In genomic region chr5:49047960-49048359, GRCm38 (mm10) we compare ENCODE assay signal across 20 mouse cellular contexts.
"Had no signal": no experiment of that assay in that cellular context is flagged by ENCODE, and none has a peak within 500 bp of the region (broad histone marks: within the 10 kb centered on the region; RNA-seq: fewer than 3 reads in every experiment).

No protein-coding gene starts in this region.

- H3K4me2 ChIP-seq: limb, embryonic 13.5 days; liver, embryonic 13.5 days; midbrain, embryonic 11.5 days; midbrain, embryonic 15.5 days; neural tube, embryonic 15.5 days had no signal

- H3K27me3 ChIP-seq: limb, embryonic 13.5 days; liver, embryonic 13.5 days; midbrain, embryonic 15.5 days; neural tube, embryonic 15.5 days had no signal

- H3K4me1 ChIP-seq: limb, embryonic 10.5 days; limb, embryonic 13.5 days; liver, embryonic 13.5 days; midbrain, embryonic 15.5 days; neural tube, embryonic 15.5 days had no signal

- H3K4me3 ChIP-seq: limb, embryonic 10.5 days; limb, embryonic 13.5 days; liver, embryonic 13.5 days; midbrain, embryonic 15.5 days; myocyte; neural tube, embryonic 15.5 days had no signal

- H3K36me3 ChIP-seq: limb, embryonic 10.5 days; limb, embryonic 13.5 days; liver, embryonic 13.5 days; midbrain, embryonic 15.5 days; neural tube, embryonic 15.5 days had no signal

- ATAC-seq: midbrain, embryonic 15.5 days had no signal

- H3K9ac ChIP-seq: limb, embryonic 13.5 days; liver, embryonic 13.5 days; midbrain, embryonic 15.5 days; neural tube, embryonic 15.5 days had no signal

- H3K27ac ChIP-seq: limb, embryonic 10.5 days; limb, embryonic 13.5 days; liver, embryonic 13.5 days; midbrain, embryonic 15.5 days; neural tube, embryonic 15.5 days; stomach, postnatal 0 days had no signal

- H3K9me3 ChIP-seq: limb, embryonic 10.5 days; limb, embryonic 13.5 days; liver, embryonic 13.5 days; midbrain, embryonic 15.5 days; neural tube, embryonic 15.5 days had no signal

- DNase-seq: kidney, postnatal 14 days; kidney, postnatal 4 days; liver; liver, embryonic 13.5 days; lung, adult 2 months; lung, postnatal 14 days; lung, postnatal 4 days; right cerebral cortex, adult 18-20 months; right cerebral cortex, postnatal 14 days; right cerebral cortex, postnatal 4 days; thymus, adult 2 months; thymus, postnatal 14 days; thymus, postnatal 4 days had no signal
